Mouse (Mus musculus): ENCODE results near the gene Il10rb. TPM values are rescaled to one million over a fixed set of nuclear protein-coding genes. Genes with fewer than 3 reads are reported as not detected.
A peak's percentile ranks its signal among the peaks of the same experiment; 100 is the strongest.

Gene Il10rb
- polyA plus RNA-seq, 1 experiment: 55.7 TPM

GRCm38 (mm10) chr16:91382261-91382790 lies 23.6 kb upstream of the Il10rb start:
- no peak for DNase-seq (ENCODE audit: low read depth)

- DNase-seq (ENCODE audit: low read depth): no peak
Measured at GRCm38 (mm10) chr16:91384221-91384620, 21.7 kb upstream of the Il10rb start.

- no peak for DNase-seq (ENCODE audit: low read depth)
Measured at GRCm38 (mm10) chr16:91385621-91386020, 20.3 kb upstream of the Il10rb start.

- DNase-seq (ENCODE audit: low read depth): no peak
Measured at GRCm38 (mm10) chr16:91386419-91387120, 19.4 kb upstream of the Il10rb start.

- no peak for DNase-seq (ENCODE audit: low read depth)
Measured at GRCm38 (mm10) chr16:91387121-91387486, 18.9 kb upstream of the Il10rb start.

GRCm38 (mm10) chr16:91390100-91390499 lies 15.9 kb upstream of the Il10rb start:
- no peak for DNase-seq (ENCODE audit: low read depth)

GRCm38 (mm10) chr16:91391421-91391820 lies 14.5 kb upstream of the Il10rb start, which contains the start of gene Gm21970:
TSS of gene Gm21970 (plus strand) at chr16:91391721.
- no peak for DNase-seq (ENCODE audit: low read depth)

- peak; percentile 20 for DNase-seq (ENCODE audit: low read depth)
Measured at GRCm38 (mm10) chr16:91394826-91395410, 11.0 kb upstream of the Il10rb start.

GRCm38 (mm10) chr16:91395633-91396392 lies 10.2 kb upstream of the Il10rb start:
- DNase-seq (ENCODE audit: low read depth): no peak

GRCm38 (mm10) chr16:91396844-91397537 lies 9.0 kb upstream of the Il10rb start:
- no peak for DNase-seq (ENCODE audit: low read depth)

- DNase-seq (ENCODE audit: low read depth): no peak
Measured at GRCm38 (mm10) chr16:91398030-91398429, 7.9 kb upstream of the Il10rb start.

GRCm38 (mm10) chr16:91398944-91399343 lies 7.0 kb upstream of the Il10rb start:
- DNase-seq (ENCODE audit: low read depth): no peak

- no peak for DNase-seq (ENCODE audit: low read depth)
Measured at GRCm38 (mm10) chr16:91401569-91402165, 4.3 kb upstream of the Il10rb start.

GRCm38 (mm10) chr16:91403784-91404183 lies 2.2 kb upstream of the Il10rb start:
- DNase-seq (ENCODE audit: low read depth): no peak

GRCm38 (mm10) chr16:91404187-91404586 lies 1.8 kb upstream of the Il10rb start:
- DNase-seq (ENCODE audit: low read depth): no peak

GRCm38 (mm10) chr16:91404828-91405577 lies 961 bp upstream of the Il10rb start:
- DNase-seq (ENCODE audit: low read depth): no peak

- no peak for DNase-seq (ENCODE audit: low read depth)
Measured at GRCm38 (mm10) chr16:91406585-91407220, 739 bp downstream of the Il10rb start.

- no peak for DNase-seq (ENCODE audit: low read depth)
Measured at GRCm38 (mm10) chr16:91413102-91413844, 7.3 kb downstream of the Il10rb start.

- no peak for DNase-seq (ENCODE audit: low read depth)
Measured at GRCm38 (mm10) chr16:91415391-91416189, 9.6 kb downstream of the Il10rb start.

All from gonadal fat pad, adult 2 months (tissue).